Mouse (Mus musculus) stomach, postnatal 0 days (tissue): ENCODE data around the gene Rap1gap2. TPM values are rescaled to one million over a fixed set of nuclear protein-coding genes. Genes with fewer than 3 reads are reported as not detected.

ENCODE experiments used
- ATAC-seq: fragments of 200-750 bp; cut with Nextera tagmentation; 2 replicates; pipeline ENCODE4 v1.8.0; 2017; ENCODE audit not compliant: low FRiP score, low TSS enrichment
- DNase-seq: peaks from one replicate; pipeline ENCODE4 v3.0.0-alpha.2; 2016; ENCODE audit warnings: low spot score
- H3K27ac ChIP-seq: fragments of 300-500 bp; sonication (generic); replicated peaks from 2 replicates; pipeline ENCODE4 v1.5.1; 2014; ENCODE audit warnings: mild to moderate bottlenecking, control low read depth
- H3K27me3 ChIP-seq: fragments of 300-500 bp; sonication (generic); 2 replicates; pipeline ENCODE4 v1.6.1; 2014; ENCODE audit warnings: low read length; ENCODE audit not compliant: control insufficient read depth, insufficient read depth
- H3K36me3 ChIP-seq: fragments of 300-500 bp; sonication (generic); 2 replicates; pipeline ENCODE4 v1.6.1; 2014; ENCODE audit warnings: low read length, mixed read lengths; ENCODE audit not compliant: control insufficient read depth, insufficient read depth
- H3K4me1 ChIP-seq: fragments of 300-500 bp; sonication (generic); replicated peaks from 2 replicates; pipeline ENCODE4 v1.6.1; 2014; ENCODE audit warnings: antibody characterized with exemption; ENCODE audit not compliant: control insufficient read depth, insufficient read depth
- H3K4me2 ChIP-seq: fragments of 300-500 bp; sonication (generic); replicated peaks from 2 replicates; pipeline ENCODE4 v1.6.1; 2014; ENCODE audit warnings: low read depth, mild to moderate bottlenecking, control low read depth, moderate library complexity
- H3K4me3 ChIP-seq: fragments of 300-500 bp; sonication (generic); 2 replicates; pipeline ENCODE4 v1.5.1; 2014; ENCODE audit warnings: low read depth, low read length, control low read depth
- H3K9ac ChIP-seq: fragments of 300-500 bp; sonication (generic); 2 replicates; pipeline ENCODE4 v1.6.1; 2014; ENCODE audit warnings: mild to moderate bottlenecking, low read length, control low read depth, mixed read lengths
- H3K9me3 ChIP-seq: fragments of 300-500 bp; sonication (generic); 2 replicates; pipeline ENCODE4 v1.6.1; 2016; ENCODE audit warnings: low read length; ENCODE audit not compliant: control insufficient read depth
- CTCF ChIP-seq: IDR thresholded peaks from 2 replicates; pipeline ENCODE4 v1.5.1; 2016; ENCODE audit warnings: antibody characterized with exemption, low read depth, mild to moderate bottlenecking, moderate library complexity
- EP300 ChIP-seq: optimal IDR thresholded peaks from 2 replicates; pipeline ENCODE3; 2016; ENCODE audit warnings: antibody characterized with exemption
- whole genome bisulfite sequencing: fragments of 180-500 bp; shearing (Covaris S2); extraction: QIAGEN DNeasy Blood & Tissue Kit; methylation state at CpG from one replicate; pipeline ENCODE4 v1.1.7; 2014; 5-methylcytosine and 5-hydroxymethylcytosine counted together
- polyA plus RNA-seq: library from polyadenylated mRNA; unstranded; fragments of >200 nt; fragmentation: Nextera tagmentation; extraction: Ambion mirVana; gene quantifications from 2 replicates; pipeline ENCODE4 v1.2.1, GENCODE M21; 2015

Rap1gap2 gene
- polyA plus RNA-seq, 1 experiment from 2014 or later, result 7.6 TPM

GRCm38 (mm10) chr11:74493936-74494335 is 116.8 kb downstream of the Rap1gap2 start:
- peak overlapping the region; percentile 63 for H3K27ac ChIP-seq

GRCm38 (mm10) chr11:74493172-74493862 is 117.4 kb downstream of the Rap1gap2 start:
- Histone ChIP-seq H3K27ac (peak overlapping the region; percentile 63), H3K4me3 (no peak overlapping the region), H3K4me1 (no peaks in the 10 kb centered on the region; the same call in 1 of the 2 replicates), H3K27me3 (no peaks in the 10 kb centered on the region), H3K36me3 (no peaks in the 10 kb centered on the region), H3K4me2 (peak overlapping the region; percentile 14; the same call in 1 of the 2 replicates), H3K9me3 (no peaks in the 10 kb centered on the region), H3K9ac (no peak overlapping the region)
- ATAC-seq, result no peak
- TF ChIP-seq EP300, result no peak
- TF ChIP-seq CTCF, result no peak
- 47% methylated on average over 11 of the region's 11 CpGs for WGBS
- DNase-seq, result no peak

More at GRCm38 (mm10) chr11:74493936-74494335, 116.8 kb downstream of the Rap1gap2 start:
- 36% methylated on average over 8 of the region's 8 CpGs for WGBS
- no peaks in the 10 kb centered on the region for H3K36me3 ChIP-seq
- H3K4me1 ChIP-seq, result no peaks in the 10 kb centered on the region; the same call in 1 of the 2 replicates
- no peak overlapping the region for H3K4me3 ChIP-seq
- no peaks in the 10 kb centered on the region for H3K9me3 ChIP-seq
- no peak for DNase-seq
- ATAC-seq, result peak; percentile 33; the same call in 1 of the 2 replicates
- no peak overlapping the region for H3K9ac ChIP-seq
- H3K4me2 ChIP-seq, result peak overlapping the region; percentile 14; the same call in 1 of the 2 replicates
- no peaks in the 10 kb centered on the region for H3K27me3 ChIP-seq
- TF ChIP-seq EP300 (no peak), CTCF (no peak)

GRCm38 (mm10) chr11:74491130-74491529 is 119.6 kb downstream of the Rap1gap2 start:
- H3K27ac ChIP-seq, result no peak overlapping the region
- WGBS, result 90% methylated on average over 4 of the region's 4 CpGs
- no peak overlapping the region for H3K4me2 ChIP-seq
- TF ChIP-seq EP300 (no peak), CTCF (no peak)
- ATAC-seq (no peak), DNase-seq (no peak)
- no peak overlapping the region for H3K4me3 ChIP-seq
- no peaks in the 10 kb centered on the region for H3K27me3 ChIP-seq
- H3K9ac ChIP-seq, result no peak overlapping the region
- no peaks in the 10 kb centered on the region for H3K9me3 ChIP-seq
- no peaks in the 10 kb centered on the region for H3K36me3 ChIP-seq
- no peaks in the 10 kb centered on the region; the same call in 1 of the 2 replicates for H3K4me1 ChIP-seq

- WGBS, result 44% methylated on average over 5 of the region's 5 CpGs
- DNase-seq (no peak), ATAC-seq (no peak)
- H3K4me1 ChIP-seq, result no peaks in the 10 kb centered on the region; the same call in 1 of the 2 replicates
- no peak for TF ChIP-seq EP300
- TF ChIP-seq CTCF, result no peak
- H3K4me2 ChIP-seq, result no peak overlapping the region
- no peak overlapping the region for H3K4me3 ChIP-seq
- H3K27me3 ChIP-seq, result no peaks in the 10 kb centered on the region
- H3K9ac ChIP-seq, result no peak overlapping the region
- no peak overlapping the region for H3K27ac ChIP-seq
- no peaks in the 10 kb centered on the region for H3K36me3 ChIP-seq
- H3K9me3 ChIP-seq, result no peaks in the 10 kb centered on the region
These were observed 121.5 kb downstream of the Rap1gap2 start for GRCm38 (mm10) chr11:74489239-74489638.

- Histone ChIP-seq H3K4me3 (no peak overlapping the region), H3K27ac (peak overlapping the region; percentile 42), H3K27me3 (no peaks in the 10 kb centered on the region), H3K36me3 (no peaks in the 10 kb centered on the region), H3K9me3 (no peaks in the 10 kb centered on the region), H3K4me1 (no peaks in the 10 kb centered on the region), H3K4me2 (no peak overlapping the region), H3K9ac (no peak overlapping the region)
- TF ChIP-seq CTCF, result no peak
- TF ChIP-seq EP300, result no peak
- DNase-seq (peak; percentile 69), ATAC-seq (peak; percentile 81)
- WGBS, result 32% methylated on average over 3 of the region's 3 CpGs
These were observed 122.8 kb downstream of the Rap1gap2 start for GRCm38 (mm10) chr11:74487952-74488351.

GRCm38 (mm10) chr11:74485435-74486217 is 125.1 kb downstream of the Rap1gap2 start:
- H3K4me1 ChIP-seq, result no peaks in the 10 kb centered on the region
- no peak overlapping the region for H3K4me3 ChIP-seq
- no peak for TF ChIP-seq EP300
- no peak for TF ChIP-seq CTCF
- 90% methylated on average over 7 of the region's 7 CpGs for WGBS
- H3K9ac ChIP-seq, result no peak overlapping the region
- H3K4me2 ChIP-seq, result no peak overlapping the region
- H3K27ac ChIP-seq, result no peak overlapping the region
- DNase-seq (no peak), ATAC-seq (no peak)
- no peaks in the 10 kb centered on the region for H3K9me3 ChIP-seq
- H3K36me3 ChIP-seq, result no peaks in the 10 kb centered on the region
- no peaks in the 10 kb centered on the region for H3K27me3 ChIP-seq
